Mouse (Mus musculus) MEL (cell line): ENCODE data around the gene H2afv. TPM values are rescaled to one million over a fixed set of nuclear protein-coding genes. Genes with fewer than 3 reads are reported as not detected.
A peak's percentile ranks its signal among the peaks of the same experiment; 100 is the strongest.

Source experiments
- DNase-seq: peaks from one replicate; pipeline ENCODE4 v3.0.0; 2011; ENCODE audit warnings: low read depth, low spot score
- H3K27ac ChIP-seq: 2 replicates; pipeline ENCODE4 v1.5.1; 2012; ENCODE audit warnings: low read depth, mild to moderate bottlenecking, control low read depth, low read length, moderate library complexity; ENCODE audit not compliant: control insufficient read depth
- H3K27me3 ChIP-seq, 2 experiments: fragments of 150-350 bp in 1 of 2; sonication (generic) in 1 of 2; 2 replicates each; pipeline ENCODE4 v1.6.1; 2012; ENCODE audit warnings: low read length in 2 of 2, mild to moderate bottlenecking in 2 of 2, improper control_type of control experiment in 1 of 2, moderate library complexity in 1 of 2; ENCODE audit not compliant: insufficient read depth in 2 of 2, control insufficient read depth in 1 of 2
- H3K36me3 ChIP-seq, 2 experiments: 2 replicates each; pipeline ENCODE4 v1.6.1; 2012 to 2014; ENCODE audit warnings: low read length in 2 of 2, improper control_type of control experiment in 1 of 2, inconsistent platforms in 1 of 2, mild to moderate bottlenecking in 1 of 2; ENCODE audit not compliant: insufficient read depth in 2 of 2, control insufficient read depth in 1 of 2
- H3K4me1 ChIP-seq, 2 experiments: fragments of 150-350 bp in 1 of 2; sonication (generic) in 1 of 2; 2 replicates each; pipeline ENCODE4 v1.6.1; 2012; ENCODE audit warnings: low read length in 2 of 2, improper control_type of control experiment in 1 of 2, mild to moderate bottlenecking in 1 of 2; ENCODE audit not compliant: insufficient read depth in 2 of 2, control insufficient read depth in 1 of 2
- H3K4me3 ChIP-seq, 2 experiments: fragments of 150-350 bp in 1 of 2; sonication (generic) in 1 of 2; 2 replicates each; pipeline ENCODE4 v1.5.1; 2012; ENCODE audit warnings: low read depth in 2 of 2, low read length in 2 of 2, mild to moderate bottlenecking in 2 of 2, moderate library complexity in 2 of 2, control low read depth in 1 of 2, improper control_type of control experiment in 1 of 2; ENCODE audit not compliant: control insufficient read depth in 1 of 2, insufficient read depth in 1 of 2
- H3K79me2 ChIP-seq: 2 replicates; pipeline ENCODE4 v1.6.1; 2012; ENCODE audit warnings: mild to moderate bottlenecking, low read length, moderate library complexity; ENCODE audit not compliant: control insufficient read depth, poor library complexity, insufficient read depth
- H3K9ac ChIP-seq: 2 replicates; pipeline ENCODE4 v1.6.1; 2012; ENCODE audit warnings: low read depth, mild to moderate bottlenecking, control low read depth, low read length, moderate library complexity; ENCODE audit not compliant: control insufficient read depth, poor library complexity, severe bottlenecking
- H3K9me3 ChIP-seq: fragments of 150-350 bp; sonication (generic); replicated peaks from 2 replicates; pipeline ENCODE4 v1.6.1; 2012; ENCODE audit warnings: mild to moderate bottlenecking, low read length, improper control_type of control experiment, moderate library complexity; ENCODE audit not compliant: insufficient read depth
- CTCF ChIP-seq, 3 experiments: IDR thresholded peaks in 2 of 3; conservative IDR thresholded peaks in 1 of 3; 2 replicates each; pipeline ENCODE4 v1.5.1; 2011 to 2012; ENCODE audit warnings: low read length in 3 of 3, low read depth in 2 of 3, mild to moderate bottlenecking in 2 of 3, improper control_type of control experiment in 1 of 3, inconsistent platforms in 1 of 3, mixed read lengths in 1 of 3, moderate library complexity in 1 of 3; ENCODE audit not compliant: control insufficient read depth in 1 of 3, insufficient read depth in 1 of 3, poor library complexity in 1 of 3, severe bottlenecking in 1 of 3
- ELF1 ChIP-seq: IDR thresholded peaks from 2 replicates; pipeline ENCODE4 v1.6.1; 2014; ENCODE audit warnings: low read depth, mild to moderate bottlenecking, inconsistent platforms, low read length, improper control_type of control experiment, moderate library complexity
- GATA1 ChIP-seq: IDR thresholded peaks from 2 replicates; pipeline ENCODE4 v1.6.1; 2011; ENCODE audit warnings: low read depth, low read length, improper control_type of control experiment
- HCFC1 ChIP-seq: IDR thresholded peaks from 2 replicates; pipeline ENCODE4 v1.6.1; 2012; ENCODE audit warnings: low read depth, mild to moderate bottlenecking, inconsistent platforms, low read length, improper control_type of control experiment, moderate library complexity
- MAX ChIP-seq: IDR thresholded peaks from 2 replicates; pipeline ENCODE4 v1.6.1; 2011; ENCODE audit warnings: low read length, improper control_type of control experiment
- MAZ ChIP-seq: IDR thresholded peaks from 2 replicates; pipeline ENCODE4 v1.6.1; 2012; ENCODE audit warnings: low read depth, mild to moderate bottlenecking, inconsistent platforms, low read length, improper control_type of control experiment
- MEF2A ChIP-seq: IDR thresholded peaks from 2 replicates; pipeline ENCODE4 v1.6.1; 2014; ENCODE audit warnings: low read depth, mild to moderate bottlenecking, inconsistent platforms, low read length, improper control_type of control experiment; ENCODE audit not compliant: poor library complexity, insufficient replicate concordance, severe bottlenecking; ENCODE audit errors: extremely low read depth
- MXI1 ChIP-seq: IDR thresholded peaks from 2 replicates; pipeline ENCODE4 v1.6.1; 2011; ENCODE audit warnings: mild to moderate bottlenecking, low read depth, low read length, improper control_type of control experiment
- MYC ChIP-seq: IDR thresholded peaks from 2 replicates; pipeline ENCODE4 v1.6.1; 2011; ENCODE audit warnings: low read depth, mild to moderate bottlenecking, low read length, improper control_type of control experiment, moderate library complexity
- NELFE ChIP-seq: IDR thresholded peaks from 2 replicates; pipeline ENCODE4 v1.6.1; 2011; ENCODE audit warnings: low read depth, low read length, improper control_type of control experiment
- POLR2A ChIP-seq, 2 experiments: IDR thresholded peaks; 2 replicates each; pipeline ENCODE4 v1.6.1; 2011 to 2012; ENCODE audit warnings: low read length in 2 of 2, mild to moderate bottlenecking in 2 of 2, control low read depth in 1 of 2, improper control_type of control experiment in 1 of 2, low read depth in 1 of 2, moderate library complexity in 1 of 2; ENCODE audit not compliant: control insufficient read depth in 1 of 2, insufficient read depth in 1 of 2, poor library complexity in 1 of 2
- POLR2AphosphoS2 ChIP-seq: IDR thresholded peaks from 2 replicates; pipeline ENCODE4 v1.6.1; 2011; ENCODE audit warnings: low read length, improper control_type of control experiment
- POLR2AphosphoS5 ChIP-seq: IDR thresholded peaks from 2 replicates; pipeline ENCODE4 v1.6.1; 2012; ENCODE audit warnings: low read depth, borderline replicate concordance, mild to moderate bottlenecking, inconsistent platforms, low read length, moderate library complexity, mixed read lengths
- RAD21 ChIP-seq: IDR thresholded peaks from 2 replicates; pipeline ENCODE4 v1.6.1; 2011; ENCODE audit warnings: mild to moderate bottlenecking, low read depth, low read length, improper control_type of control experiment
- SIN3A ChIP-seq: IDR thresholded peaks from 2 replicates; pipeline ENCODE4 v1.6.1; 2012; ENCODE audit warnings: low read length, improper control_type of control experiment, inconsistent platforms
- SMC3 ChIP-seq: IDR thresholded peaks from 2 replicates; pipeline ENCODE4 v1.6.1; 2011; ENCODE audit warnings: low read depth, low read length, improper control_type of control experiment
- TAL1 ChIP-seq: IDR thresholded peaks from 2 replicates; pipeline ENCODE4 v1.6.1; 2012; ENCODE audit warnings: mild to moderate bottlenecking, inconsistent platforms, low read length, moderate library complexity, mixed read lengths
- TBP ChIP-seq: IDR thresholded peaks from 2 replicates; pipeline ENCODE4 v1.8.0; 2011; ENCODE audit warnings: low read depth, low read length, improper control_type of control experiment
- USF1 ChIP-seq: IDR thresholded peaks from 2 replicates; pipeline ENCODE4 v1.6.1; 2014; ENCODE audit warnings: low read depth, mild to moderate bottlenecking, inconsistent platforms, low read length, improper control_type of control experiment, moderate library complexity
- ZC3H11A ChIP-seq: IDR thresholded peaks from 2 replicates; pipeline ENCODE4 v1.6.1; 2012; ENCODE audit warnings: low read depth, mild to moderate bottlenecking, inconsistent platforms, low read length, improper control_type of control experiment
- ZMIZ1 ChIP-seq: IDR thresholded peaks from 2 replicates; pipeline ENCODE4 v1.6.1; 2012; ENCODE audit warnings: low read depth, mild to moderate bottlenecking, inconsistent platforms, low read length, improper control_type of control experiment, moderate library complexity
- ZNF384 ChIP-seq: IDR thresholded peaks from 2 replicates; pipeline ENCODE4 v1.6.1; 2012; ENCODE audit warnings: low read depth, mild to moderate bottlenecking, inconsistent platforms, low read length, improper control_type of control experiment
- polyA plus RNA-seq, 2 experiments: library from polyadenylated mRNA; stranded (reverse) in 1 of 2; unstranded in 1 of 2; fragments of >175 nt in 1 of 2; fragments of >200 nt in 1 of 2; gene quantifications; 2 replicates each; pipeline versions ENCODE4 v1.2.1 to v1.2.4; 2012; ENCODE audit warnings: low replicate concordance in 2 of 2, low read depth in 1 of 2; ENCODE audit not compliant: insufficient read length in 2 of 2, insufficient read depth in 1 of 2, missing spikeins in 1 of 2
- total RNA-seq: library from RNA; depleted of rRNA; stranded (reverse); fragments of 300-350 nt; gene quantifications from 2 replicates; pipeline ENCODE4 v1.2.3, GENCODE M21; 2012

Gene H2afv
- total and polyA plus RNA-seq, 3 experiments = 97.2 to 159 TPM; not detected in 1

DNA sequence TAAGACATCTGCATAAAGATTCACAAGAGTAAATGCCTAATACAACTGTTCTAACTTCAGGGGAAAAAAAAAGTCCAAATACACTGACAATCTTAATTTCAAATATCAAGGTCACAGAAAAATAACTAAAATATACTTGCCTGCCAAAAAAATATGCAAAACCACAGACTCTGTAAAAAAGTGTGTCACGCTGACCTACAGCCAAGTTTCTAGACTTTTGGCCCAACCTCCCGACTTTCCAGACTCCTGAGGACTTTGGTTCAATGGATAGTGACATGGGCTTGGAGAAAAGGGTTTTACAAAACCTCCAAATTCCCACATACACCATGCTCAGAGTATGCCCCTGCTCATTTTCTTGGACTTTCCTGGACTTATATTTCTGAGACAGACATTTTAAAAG, 24.3 kb upstream of the H2afv start:
- H3K27ac ChIP-seq = no peak overlapping the region
- no peaks in the 10 kb centered on the region for H3K27me3 ChIP-seq
- peaks cover 39% of the 10 kb centered on the region for H3K79me2 ChIP-seq
- peaks cover 17 to 26% of the 10 kb centered on the region in 2 experiments for H3K4me1 ChIP-seq
- TF ChIP-seq GATA1 (no peak), MXI1 (no peak), NELFE (no peak), TBP (no peak), POLR2AphosphoS5 (no peak), ELF1 (no peak), MEF2A (no peak), CTCF (IDR thresholded peaks at IDR 0.05 in 2 of 3, conservative IDR thresholded peaks at IDR 0.05 in 1 of 3; ENCODE audit: control insufficient read depth in 1 of 3, insufficient read depth in 1 of 3, low read depth in 2 of 3, low read length in 3 of 3, poor library complexity in 1 of 3, severe bottlenecking in 1 of 3) (no peak), USF1 (no peak), SMC3 (no peak), POLR2A (IDR thresholded peaks at IDR 0.05; ENCODE audit: control insufficient read depth in 1 of 2, insufficient read depth in 1 of 2, low read depth in 1 of 2, low read length in 2 of 2, poor library complexity in 1 of 2) (no peak), POLR2AphosphoS2 (no peak), RAD21 (no peak), MAX (no peak), TAL1 (no peak)
- H3K9me3 ChIP-seq = no peaks in the 10 kb centered on the region
- no peak for DNase-seq
- no peak overlapping the region for H3K4me3 ChIP-seq
- peaks cover 6 to 34% of the 10 kb centered on the region in 2 experiments; a peak in 3 of 4 replicates for H3K36me3 ChIP-seq
- no peak overlapping the region for H3K9ac ChIP-seq

DNA sequence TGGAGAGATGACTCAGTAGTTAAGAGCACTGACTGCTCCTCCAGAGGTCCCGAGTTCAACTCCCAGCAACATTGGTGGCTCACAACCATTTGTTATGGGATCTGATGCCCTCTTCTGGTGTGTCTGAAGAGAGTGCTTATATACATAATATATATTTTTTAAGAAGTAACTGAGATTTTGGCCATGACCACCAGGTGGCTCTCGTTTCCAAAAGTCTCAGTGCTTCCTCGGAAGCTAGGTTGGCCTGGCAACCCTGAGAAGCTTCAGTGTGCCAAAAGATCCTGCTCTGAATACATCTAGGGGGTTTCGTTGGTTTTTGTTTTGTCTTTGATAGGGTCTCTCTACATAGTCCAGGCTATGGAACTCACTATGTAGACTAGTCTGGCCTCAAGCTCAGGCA, 20.9 kb upstream of the H2afv start:
- Histone ChIP-seq H3K4me3 (no peak overlapping the region), H3K27ac (no peak overlapping the region), H3K4me1 (peaks cover 8 to 11% of the 10 kb centered on the region in 2 experiments), H3K27me3 (no peaks in the 10 kb centered on the region), H3K9ac (no peak overlapping the region), H3K79me2 (peaks cover 12% of the 10 kb centered on the region), H3K9me3 (no peaks in the 10 kb centered on the region), H3K36me3 (peaks cover 4 to 12% of the 10 kb centered on the region in 2 experiments; a peak in 3 of 4 replicates)
- peak; percentile 93 for DNase-seq
- TF ChIP-seq HCFC1 (peak; percentile 48; the same call in 1 of the 2 replicates), ZC3H11A (peak; percentile 79), ZNF384 (0 out of 2 replicates have a peak, but pooled peaks have one; percentile 41), MAZ (no peak), TBP (0 out of 2 replicates have a peak, but pooled peaks have one; percentile 34), ELF1 (peak; percentile 53; the same call in 1 of the 2 replicates), TAL1 (no peak), MYC (0 out of 2 replicates have a peak, but pooled peaks have one; percentile 37), MXI1 (peak; percentile 41; the same call in 1 of the 2 replicates), SMC3 (peak; percentile 89), CTCF (IDR thresholded peaks at IDR 0.05 in 2 of 3, conservative IDR thresholded peaks at IDR 0.05 in 1 of 3; ENCODE audit: control insufficient read depth in 1 of 3, insufficient read depth in 1 of 3, low read depth in 2 of 3, low read length in 3 of 3, poor library complexity in 1 of 3, severe bottlenecking in 1 of 3) (peak; percentile 52 to 93 (median 64)), ZMIZ1 (no peak), SIN3A (peak; percentile 88), RAD21 (peak; percentile 77)
